Mouse (Mus musculus) kidney, postnatal 4 days (tissue): Measurements from ENCODE around the gene Nucb1.

Experiments
- DNase-seq, 2 experiments: peaks; one replicate each; pipeline ENCODE4 v3.0.0; 2021; ENCODE audit warnings: mixed read lengths in 2 of 2

Nucb1 gene

DNA sequence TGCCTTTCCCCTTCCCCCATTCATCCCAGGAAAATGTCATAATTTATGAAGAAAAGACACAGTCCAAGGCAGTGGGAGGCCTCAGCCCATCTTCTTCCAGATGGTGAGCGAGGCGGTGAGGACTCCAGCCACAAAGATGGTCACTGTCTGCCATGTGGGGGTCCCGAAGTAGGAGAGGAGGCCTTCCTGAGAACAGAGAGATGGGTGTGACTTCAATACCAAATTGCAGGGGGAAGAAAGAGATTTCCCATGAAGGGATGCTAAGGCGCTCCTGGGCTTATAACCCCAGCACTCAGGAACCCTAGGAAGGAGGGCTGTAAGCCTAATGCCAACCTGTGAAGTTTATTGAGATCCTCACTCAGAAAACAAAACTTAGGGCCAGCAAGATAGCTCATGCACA lies 48.4 kb downstream of the Nucb1 start:
- no peak for DNase-seq

GRCm38 (mm10) chr7:45461326-45461725 lies 48.9 kb downstream of the Nucb1 start:
- peak in 1 of 2 experiments; percentile 37 for DNase-seq

- peak; percentile 75 to 84 for DNase-seq
Observed at GRCm38 (mm10) chr7:45460860-45461314, 49.3 kb downstream of the Nucb1 start.

DNA sequence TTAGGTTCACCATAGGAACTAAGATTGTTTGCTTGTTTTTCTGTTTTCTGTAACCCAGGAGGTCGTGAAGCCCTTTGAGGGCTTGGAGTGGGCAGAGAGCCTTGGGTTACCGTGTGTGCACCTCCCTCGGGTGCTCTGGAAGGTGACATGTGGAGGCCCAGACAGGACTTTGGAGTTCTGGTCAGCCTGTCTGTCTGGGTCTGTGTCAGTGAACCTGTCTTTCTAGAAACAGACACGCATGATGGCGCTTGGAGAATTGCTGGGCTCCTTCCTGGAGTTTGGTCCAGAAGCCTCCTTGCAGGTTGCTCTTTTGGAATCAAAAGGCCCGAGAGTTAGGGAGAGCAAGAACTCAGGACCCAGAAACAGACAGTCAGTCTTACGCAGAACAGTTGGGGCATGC lies 49.8 kb downstream of the Nucb1 start:
- DNase-seq: peak in 1 of 2 experiments; percentile 59

GRCm38 (mm10) chr7:45459564-45460140 lies 50.6 kb downstream of the Nucb1 start, which contains the start of gene Ftl1:
TSS of gene Ftl1 (minus strand) at chr7:45459884.
- DNase-seq: peak; percentile 95 to 98

GRCm38 (mm10) chr7:45458748-45459563 lies 51.2 kb downstream of the Nucb1 start:
- peak; percentile 89 to 93 for DNase-seq

DNA sequence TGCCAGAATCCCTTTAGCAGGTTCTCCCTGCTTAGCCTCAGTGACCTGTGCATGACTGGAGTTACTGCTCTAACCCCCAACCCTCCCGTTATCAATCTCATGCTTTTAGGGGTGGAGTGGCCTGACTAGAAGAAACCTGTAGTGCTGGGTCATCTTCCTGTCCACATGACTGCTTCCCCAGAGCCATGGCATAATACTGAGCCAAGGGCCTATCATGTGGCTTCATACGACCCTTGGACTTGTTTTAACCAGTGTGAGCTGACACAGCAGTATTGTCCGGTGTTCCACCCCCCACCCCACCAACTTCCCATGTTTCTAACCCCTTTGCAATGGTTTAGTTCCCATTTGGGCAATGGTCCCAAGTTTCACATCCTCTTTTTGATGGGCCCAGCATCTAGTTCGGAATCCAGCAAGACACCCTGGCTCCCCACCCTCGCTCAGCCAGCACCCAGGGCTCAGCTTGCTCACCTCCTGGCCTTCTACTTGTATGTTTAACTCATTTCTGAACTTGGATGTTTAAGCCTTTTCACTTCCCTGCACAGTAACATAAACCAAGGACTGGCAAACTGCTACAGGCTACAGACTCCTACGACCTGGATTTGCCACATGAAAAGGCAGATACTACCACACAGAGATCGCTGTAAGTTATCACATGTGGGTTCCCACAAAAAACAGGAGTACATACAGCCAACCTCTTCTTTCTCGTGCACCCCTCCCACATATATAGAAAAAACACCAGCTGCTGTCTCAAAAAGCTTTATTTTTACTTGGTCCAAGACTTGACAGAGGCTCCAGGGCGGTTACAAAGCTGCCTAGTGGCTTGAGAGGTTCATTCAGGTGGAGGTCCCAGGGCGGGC lies 52.8 kb downstream of the Nucb1 start:
- DNase-seq: peak; percentile 36 to 50

DNA sequence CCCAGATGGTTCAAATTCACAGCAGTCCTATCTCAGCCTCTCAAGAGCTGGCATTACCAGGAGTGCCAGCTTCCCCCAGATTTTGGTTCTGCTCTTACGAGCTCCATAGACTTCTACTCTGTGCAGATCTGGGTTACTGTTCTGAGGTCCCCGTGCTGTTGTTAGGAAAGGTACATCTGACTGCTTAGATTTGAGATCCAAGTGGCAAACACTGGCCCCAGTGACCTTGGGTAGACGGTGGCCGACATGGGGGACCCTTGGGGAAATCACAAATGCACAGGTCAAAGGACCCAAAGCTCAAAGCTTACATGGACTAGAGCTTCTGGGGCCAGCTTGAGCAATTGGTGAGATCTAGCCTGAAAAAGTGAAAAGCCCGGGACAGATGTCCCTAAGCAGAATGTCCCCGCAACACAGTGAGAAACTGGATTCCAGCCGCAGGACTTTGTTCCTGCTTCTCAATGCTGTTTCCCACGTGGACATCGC lies 53.4 kb downstream of the Nucb1 start:
- DNase-seq: peak in 1 of 2 experiments; percentile 34

DNA sequence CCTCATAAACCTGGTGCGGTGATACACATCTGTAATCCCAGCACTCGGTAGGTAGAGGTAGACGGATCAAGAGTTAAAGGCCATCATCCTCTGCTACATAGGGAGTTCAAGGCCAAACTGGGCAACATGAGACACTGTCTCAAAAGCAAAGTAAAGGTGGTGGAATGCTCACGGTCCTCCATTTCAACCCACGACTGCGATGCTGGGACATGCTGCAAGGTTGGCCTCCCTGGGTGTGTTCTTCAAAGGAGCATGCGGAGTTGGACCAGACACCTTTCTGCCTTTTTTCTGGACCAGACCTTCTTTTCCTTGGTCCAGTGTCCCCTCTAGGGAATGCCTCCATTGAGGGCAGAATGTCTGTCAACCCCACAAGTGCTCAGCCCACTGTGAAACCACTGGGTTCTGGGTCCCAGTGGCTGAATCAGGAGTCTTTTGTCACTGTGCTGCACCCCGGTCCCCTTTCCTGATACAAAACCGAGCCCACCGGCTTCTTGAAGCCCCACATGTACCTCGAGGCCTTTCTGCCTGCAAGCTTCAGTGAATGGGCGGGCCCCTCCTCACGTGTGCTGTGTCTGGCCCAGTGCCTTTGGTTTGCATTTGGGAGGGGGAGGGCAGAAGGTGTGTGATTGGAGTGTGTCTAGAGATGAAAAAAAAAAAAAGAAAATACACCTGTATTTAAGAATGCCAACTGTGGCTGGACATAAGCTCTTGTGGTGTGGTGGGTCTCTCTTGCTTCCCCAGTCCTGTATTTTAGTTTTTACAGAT lies 54.1 kb downstream of the Nucb1 start:
- DNase-seq: peak in 1 of 2 experiments; percentile 50

GRCm38 (mm10) chr7:45454971-45455370 lies 55.2 kb downstream of the Nucb1 start:
- DNase-seq: no peak

DNA sequence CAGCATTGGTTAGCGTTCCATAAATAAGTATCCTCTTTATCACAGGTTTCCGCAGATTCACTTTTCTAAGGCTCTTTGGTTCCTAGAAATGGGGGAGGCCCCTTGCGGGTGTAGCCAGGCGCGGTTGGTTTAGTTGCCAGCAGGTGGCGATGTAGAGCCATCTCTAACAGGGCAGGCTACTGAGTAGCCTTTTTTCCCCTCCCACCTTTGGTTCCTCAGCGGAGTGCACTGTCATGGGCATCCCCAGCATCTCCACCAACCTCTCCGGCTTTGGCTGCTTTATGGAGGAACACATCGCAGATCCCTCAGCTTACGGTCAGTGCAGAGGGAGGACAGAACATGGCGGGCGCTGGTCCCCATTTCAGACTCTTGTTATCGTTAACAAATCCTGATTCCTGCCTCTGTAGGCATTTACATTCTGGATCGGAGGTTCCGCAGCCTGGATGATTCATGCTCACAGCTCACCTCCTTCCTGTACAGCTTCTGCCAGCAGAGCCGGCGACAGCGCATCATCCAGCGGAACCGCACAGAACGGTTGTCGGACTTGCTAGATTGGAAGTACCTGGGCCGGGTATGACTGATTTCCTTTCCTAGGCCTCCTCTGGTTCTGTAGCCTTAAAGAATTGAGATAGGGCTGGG lies 58.7 kb downstream of the Nucb1 start:
- peak; percentile 92 for DNase-seq

GRCm38 (mm10) chr7:45449974-45450373 lies 60.2 kb downstream of the Nucb1 start:
- no peak for DNase-seq

DNA sequence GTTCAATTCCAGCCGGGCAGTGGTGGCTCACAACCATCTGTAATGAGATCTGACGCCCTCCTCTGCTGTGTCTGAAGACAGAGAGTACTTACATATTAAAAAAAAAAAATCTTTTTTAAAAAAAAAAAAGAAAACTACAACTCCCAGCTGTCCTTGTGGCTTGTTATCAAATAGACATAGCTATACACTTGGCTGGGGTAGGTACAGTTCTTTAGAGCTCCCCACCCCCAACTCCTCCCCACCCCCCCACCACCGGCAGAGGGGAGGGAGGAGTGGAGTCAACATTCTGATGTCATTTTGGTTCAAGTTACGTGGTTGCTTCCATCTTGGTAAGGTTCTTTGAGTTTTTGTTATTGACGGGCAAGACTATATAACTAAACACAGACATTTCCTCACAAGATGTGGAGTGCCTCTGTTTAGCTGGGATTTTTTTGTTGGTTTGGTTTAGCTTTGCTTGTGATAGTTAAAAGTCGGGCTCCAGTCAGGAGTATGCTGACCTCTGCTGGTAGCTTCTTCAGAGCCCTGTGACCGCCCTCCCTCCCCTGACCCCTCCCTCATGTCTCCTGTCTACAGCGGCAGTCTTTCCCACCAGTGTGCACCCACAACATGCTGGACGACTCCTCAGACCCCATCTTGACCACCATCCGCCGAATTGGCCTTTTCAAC lies 62.7 kb downstream of the Nucb1 start:
- peak; percentile 66 to 77 for DNase-seq

DNA sequence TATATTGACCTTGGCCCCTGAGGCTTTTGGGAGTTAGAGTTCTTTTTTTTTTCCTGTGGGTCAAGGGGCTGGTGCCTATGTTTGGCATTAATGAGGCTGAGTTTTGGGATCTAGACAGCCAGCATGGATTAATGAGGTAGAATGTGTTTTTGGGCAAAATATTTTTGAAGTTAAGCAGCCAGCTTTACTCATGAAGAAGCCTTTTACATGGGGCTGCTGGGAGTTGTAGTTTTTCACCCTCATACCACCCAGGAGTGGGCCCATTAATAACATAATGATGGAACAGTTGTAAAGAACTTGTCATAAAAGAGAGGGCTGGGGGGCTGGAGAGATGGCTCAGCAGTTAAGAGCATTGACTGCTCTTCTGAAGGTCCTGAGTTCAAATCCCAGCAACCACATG lies 63.6 kb downstream of the Nucb1 start:
- no peak for DNase-seq

- DNase-seq: no peak
Observed at GRCm38 (mm10) chr7:45443526-45444420, 66.4 kb downstream of the Nucb1 start.
